Mouse (Mus musculus) stomach, postnatal 0 days (tissue): ENCODE measurements around the gene Fam162b.

ENCODE experiments used
- CTCF ChIP-seq: IDR thresholded peaks from 2 replicates; pipeline ENCODE4 v1.5.1; 2016; ENCODE audit warnings: antibody characterized with exemption, low read depth, mild to moderate bottlenecking, moderate library complexity
- EP300 ChIP-seq: optimal IDR thresholded peaks from 2 replicates; pipeline ENCODE3; 2016; ENCODE audit warnings: antibody characterized with exemption

DNA sequence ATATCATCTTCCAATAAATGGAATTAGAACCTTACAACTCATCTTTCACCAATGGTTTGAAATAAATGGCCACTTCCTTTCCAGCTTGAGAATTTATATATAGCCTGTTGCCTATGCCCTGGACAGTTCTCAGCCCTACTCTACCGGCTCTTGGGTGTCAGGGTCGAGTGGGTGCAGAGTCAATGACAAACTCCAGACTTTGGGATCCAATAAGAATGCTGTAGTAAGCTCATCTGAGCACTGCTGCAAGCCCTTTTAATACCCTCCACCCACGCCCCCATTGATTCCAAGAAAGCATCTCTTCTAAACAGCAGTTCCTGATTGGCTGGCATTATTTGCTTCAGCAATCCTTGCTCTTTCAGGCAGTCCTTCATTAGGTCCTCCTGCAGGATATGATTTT, 23.1 kb upstream of the Fam162b start:
- TF ChIP-seq CTCF, result no peak
- no peak for TF ChIP-seq EP300
